Mouse (Mus musculus) activated CD4-positive, CD25-positive, alpha-beta regulatory T cell (primary cell): Measurements from ENCODE around the gene Cdc27. TPM values are rescaled to one million over a fixed set of nuclear protein-coding genes. Genes with fewer than 3 reads are reported as not detected.

ENCODE experiments used
- polyA plus RNA-seq, 2 experiments: library from polyadenylated mRNA; unstranded; fragments of 100-300 nt; shearing (Covaris generic); gene quantifications; one replicate each; pipeline ENCODE4 v1.2.1; 2017

Cdc27 gene
- polyA plus RNA-seq = 10 to 100 TPM; 30.9 to 36.2 TPM

DNA sequence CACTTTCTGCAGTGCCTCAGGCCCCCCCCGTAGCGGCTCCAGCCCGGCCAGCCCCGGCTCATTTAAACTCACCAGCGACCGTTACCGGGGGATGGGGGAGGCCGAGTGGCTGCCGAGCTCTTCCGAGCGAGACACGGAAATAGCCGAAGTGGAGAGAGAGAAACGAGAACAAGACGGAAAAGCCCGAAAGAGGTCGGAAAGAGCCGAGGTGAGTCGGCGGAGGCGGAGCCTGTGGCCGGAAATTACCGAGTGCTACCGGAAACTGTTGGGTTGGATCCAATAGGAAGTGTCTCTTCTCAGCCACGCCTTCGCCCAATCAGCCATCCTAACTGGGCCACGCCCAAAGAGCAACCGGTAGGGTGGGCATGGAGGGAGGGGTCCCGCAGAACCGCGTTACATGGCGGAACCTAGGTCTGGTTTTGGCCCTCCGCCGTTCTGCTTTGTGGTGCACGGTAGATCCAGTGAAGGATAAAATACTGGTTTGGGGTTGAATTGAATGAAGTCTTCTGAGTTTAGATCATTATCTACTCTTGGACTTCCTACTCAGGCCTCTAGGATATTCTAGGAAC, at the start of gene Cdc27, which contains the start of gene Myl4:
TSS of gene Cdc27 (minus strand) at position 215 of the 569 bp plus-strand sequence.
TSS of gene Myl4 (plus strand) at position 258 of the 569 bp plus-strand sequence.

GRCm38 (mm10) chr11:104468751-104469268, 81.6 kb downstream of the Cdc27 start, which contains the start of gene Kansl1:
TSS of gene Kansl1 (minus strand) at chr11:104468861.

Other genes with a start within 250 kb of the Cdc27 start
- gene Kansl1, start 81.8 kb downstream of the Cdc27 start, polyA plus RNA-seq = 10 to 100 TPM; 57.7 to 74.7 TPM
- gene Myl4, start within 50 bp of the Cdc27 start, polyA plus RNA-seq = 10 to 100 TPM in 1 of 2 experiments, 1 to 10 TPM in 1; 7.0 to 19.6 TPM
- gene Itgb3, start 57.4 kb upstream of the Cdc27 start, polyA plus RNA-seq = 10 to 100 TPM; 16.0 to 32.9 TPM
- gene Gm11639, start 135.1 kb upstream of the Cdc27 start, polyA plus RNA-seq = under 1 TPM; 0.05 to 0.31 TPM